Mouse (Mus musculus) forebrain, embryonic 14.5 days (tissue): Measurements from ENCODE around the gene Glipr1l3. TPM values are rescaled to one million over a fixed set of nuclear protein-coding genes. Genes with fewer than 3 reads are reported as not detected.
"Not testable (repeated sequence)": the region's sequence is repeated elsewhere in the genome, so short reads cannot be mapped to it uniquely, and the experiment has no call there.

Experiments used
- ATAC-seq: fragments of 200-750 bp; cut with Nextera tagmentation; 2 replicates; pipeline ENCODE4 v1.8.0; 2017; ENCODE audit warnings: mild to moderate bottlenecking, moderate library complexity
- DNase-seq: peaks from one replicate; pipeline ENCODE4 v3.0.0-alpha.2; 2015; ENCODE audit warnings: low spot score
- H3K27ac ChIP-seq: fragments of 300-500 bp; sonication (generic); 2 replicates; pipeline ENCODE4 v1.5.1; 2014; ENCODE audit warnings: low read depth, mild to moderate bottlenecking, control low read depth, low read length, moderate library complexity
- H3K27me3 ChIP-seq: fragments of 300-500 bp; sonication (generic); replicated peaks from 2 replicates; pipeline ENCODE4 v1.6.1; 2014; ENCODE audit warnings: low read length, control low read depth, mixed read lengths; ENCODE audit not compliant: control insufficient read depth, insufficient read depth
- H3K36me3 ChIP-seq: fragments of 300-500 bp; sonication (generic); 2 replicates; pipeline ENCODE4 v1.6.1; 2014; ENCODE audit warnings: low read length, control low read depth; ENCODE audit not compliant: control insufficient read depth, insufficient read depth
- H3K4me1 ChIP-seq: fragments of 300-500 bp; sonication (generic); 2 replicates; pipeline ENCODE4 v1.6.1; 2014; ENCODE audit warnings: antibody characterized with exemption, low read length, control low read depth; ENCODE audit not compliant: control insufficient read depth, insufficient read depth
- H3K4me2 ChIP-seq: fragments of 300-500 bp; sonication (generic); 2 replicates; pipeline ENCODE4 v1.6.1; 2014; ENCODE audit warnings: mild to moderate bottlenecking, control low read depth, low read length
- H3K4me3 ChIP-seq: fragments of 300-500 bp; sonication (generic); 2 replicates; pipeline ENCODE4 v1.5.1; 2014; ENCODE audit warnings: low read depth, low read length, control low read depth
- H3K9ac ChIP-seq: fragments of 300-500 bp; sonication (generic); 2 replicates; pipeline ENCODE4 v1.6.1; 2014; ENCODE audit warnings: mild to moderate bottlenecking, low read length, control low read depth, moderate library complexity
- H3K9me3 ChIP-seq: fragments of 300-500 bp; sonication (generic); replicated peaks from 2 replicates; pipeline ENCODE4 v1.6.1; 2016; ENCODE audit warnings: low read length, control low read depth, mixed read lengths; ENCODE audit not compliant: control insufficient read depth
- WGBS: fragments of 180-500 bp; shearing (Covaris S2); extraction: QIAGEN DNeasy Blood & Tissue Kit; methylation state at CpG from one replicate; pipeline ENCODE4 v1.1.7; 2014; 5-methylcytosine and 5-hydroxymethylcytosine counted together
- polyA plus RNA-seq: library from polyadenylated mRNA; unstranded; fragments of >200 nt; fragmentation: Nextera tagmentation; extraction: Ambion mirVana; gene quantifications from 2 replicates; pipeline ENCODE4 v1.2.1, GENCODE M21; 2014

Gene Glipr1l3
- 0.66 TPM in 1 of 2 replicates, not detected in the other for polyA plus RNA-seq

GRCm38 (mm10) chr10:112159882-112160560 is at the start of gene Glipr1l3:
TSS of gene Glipr1l3 (minus strand) at chr10:112160327.
- H3K4me3 ChIP-seq, H3K27ac ChIP-seq, H3K4me1 ChIP-seq, H3K27me3 ChIP-seq, H3K9ac ChIP-seq, H3K36me3 ChIP-seq, H3K9me3 ChIP-seq: not testable (repeated sequence)
- WGBS, result 18% methylated on average over 15 of the region's 15 CpGs
- ATAC-seq (peak; percentile 96), DNase-seq (peak; percentile 98)
- H3K4me2 ChIP-seq, result peak within 1 kb of the TSS; percentile 20

- no peaks in the 10 kb centered on the region for H3K27me3 ChIP-seq
- H3K36me3 ChIP-seq, result no peaks in the 10 kb centered on the region
- H3K4me1 ChIP-seq, result no peaks in the 10 kb centered on the region
- DNase-seq (peak; percentile 87), ATAC-seq (peak; percentile 89)
- H3K9me3 ChIP-seq, result no peaks in the 10 kb centered on the region
- no peak overlapping the region for H3K4me2 ChIP-seq
- no peak overlapping the region for H3K4me3 ChIP-seq
- H3K9ac ChIP-seq, result no peak overlapping the region
- 55% methylated on average over 2 of the region's 2 CpGs for WGBS
- no peak overlapping the region for H3K27ac ChIP-seq
These were observed 43.3 kb upstream of the Glipr1l3 start for GRCm38 (mm10) chr10:112203463-112203862.

GRCm38 (mm10) chr10:112193919-112194318 is 33.8 kb upstream of the Glipr1l3 start:
- H3K4me3 ChIP-seq, H3K9me3 ChIP-seq, H3K4me1 ChIP-seq, H3K27me3 ChIP-seq, ATAC-seq, H3K36me3 ChIP-seq, DNase-seq, H3K4me2 ChIP-seq, H3K27ac ChIP-seq, H3K9ac ChIP-seq: not testable (repeated sequence)
- WGBS, result 98% methylated on average over 2 of the region's 2 CpGs

- H3K9me3 ChIP-seq, H3K9ac ChIP-seq, H3K4me2 ChIP-seq, H3K36me3 ChIP-seq, DNase-seq, H3K4me1 ChIP-seq, H3K27me3 ChIP-seq, H3K4me3 ChIP-seq, H3K27ac ChIP-seq: not testable (repeated sequence)
- peak; percentile 65; the same call in 1 of the 2 replicates for ATAC-seq
- 36% methylated on average over 13 of the region's 13 CpGs for WGBS
These were observed 16.9 kb upstream of the Glipr1l3 start for GRCm38 (mm10) chr10:112177027-112177426.

GRCm38 (mm10) chr10:112163168-112163766 is 3.1 kb upstream of the Glipr1l3 start, which contains the start of gene Caps2:
TSS of gene Caps2 (plus strand) at chr10:112163621.
- Histone ChIP-seq H3K9ac (no peak within 1 kb of the TSS), H3K4me3 (no peak within 1 kb of the TSS), H3K9me3 (no peaks in the 10 kb centered on the region), H3K27ac (no peak within 1 kb of the TSS), H3K4me2 (no peak within 1 kb of the TSS), H3K4me1 (no peaks in the 10 kb centered on the region; the same call in 1 of the 2 replicates), H3K27me3 (no peaks in the 10 kb centered on the region), H3K36me3 (no peaks in the 10 kb centered on the region)
- DNase-seq (peak; percentile 67), ATAC-seq (peak; percentile 35; the same call in 1 of the 2 replicates)
- WGBS, result 22% methylated on average over 4 of the region's 4 CpGs

- Histone ChIP-seq H3K4me1 (no peaks in the 10 kb centered on the region), H3K27ac (no peak overlapping the region), H3K27me3 (no peaks in the 10 kb centered on the region), H3K36me3 (no peaks in the 10 kb centered on the region), H3K9ac (no peak overlapping the region), H3K4me3 (no peak overlapping the region), H3K4me2 (no peak overlapping the region), H3K9me3 (no peaks in the 10 kb centered on the region)
- 58% methylated on average over 2 of the region's 2 CpGs for WGBS
- no peak for DNase-seq
- no peak for ATAC-seq
These were observed 20.3 kb downstream of the Glipr1l3 start for GRCm38 (mm10) chr10:112139834-112140233.

- H3K27ac ChIP-seq, result no peak overlapping the region
- DNase-seq (no peak), ATAC-seq (peak; percentile 60; the same call in 1 of the 2 replicates)
- 30% methylated on average over 6 of the region's 6 CpGs for WGBS
- H3K4me3 ChIP-seq, result peak overlapping the region; percentile 24
- no peaks in the 10 kb centered on the region for H3K4me1 ChIP-seq
- no peaks in the 10 kb centered on the region for H3K36me3 ChIP-seq
- no peaks in the 10 kb centered on the region for H3K9me3 ChIP-seq
- H3K27me3 ChIP-seq, result no peaks in the 10 kb centered on the region
- peak overlapping the region; percentile 48 for H3K4me2 ChIP-seq
- peak overlapping the region; percentile 45; the same call in 1 of the 2 replicates for H3K9ac ChIP-seq
These were observed 21.2 kb downstream of the Glipr1l3 start for GRCm38 (mm10) chr10:112138871-112139430.

- Histone ChIP-seq H3K4me1 (no peaks in the 10 kb centered on the region), H3K27me3 (no peaks in the 10 kb centered on the region), H3K4me2 (peak overlapping the region; percentile 48), H3K4me3 (peak overlapping the region; percentile 24), H3K36me3 (no peaks in the 10 kb centered on the region), H3K27ac (no peak overlapping the region), H3K9ac (peak overlapping the region; percentile 45; the same call in 1 of the 2 replicates), H3K9me3 (no peaks in the 10 kb centered on the region)
- DNase-seq (peak; percentile 94), ATAC-seq (peak; percentile 96)
- 20% methylated on average over 9 of the region's 9 CpGs for WGBS
These were observed 21.9 kb downstream of the Glipr1l3 start for GRCm38 (mm10) chr10:112138050-112138870.
